Mouse (Mus musculus) heart, postnatal 25 days (tissue): Measurements from ENCODE around the gene Iqgap2. TPM values are rescaled to one million over a fixed set of nuclear protein-coding genes. Genes with fewer than 3 reads are reported as not detected.

ENCODE experiments used
- total RNA-seq, 2 experiments: library from RNA; stranded (reverse); gene quantifications; 2 replicates each; pipeline ENCODE4 v1.2.3; 2021

Iqgap2 gene
- total RNA-seq, 2 experiments from 2014 or later, result 3.0 TPM

Other genes with a start within 250 kb of the Iqgap2 start
- under 1 TPM in 1 of 2 experiments, not detected in 1; 0.14 TPM for gene F2rl2, start 195.1 kb downstream of the Iqgap2 start, total RNA-seq
- gene Gm20075, start 189.5 kb upstream of the Iqgap2 start, total RNA-seq, result 10 to 100 TPM; 12.6 to 13.4 TPM
- gene Gm17190, start 190.1 kb upstream of the Iqgap2 start, total RNA-seq, result not detected
- under 1 TPM; 0.16 to 0.17 TPM for gene Sv2c, start 240.7 kb upstream of the Iqgap2 start, total RNA-seq